Mouse (Mus musculus): ENCODE results near the gene Rps18.

DNA sequence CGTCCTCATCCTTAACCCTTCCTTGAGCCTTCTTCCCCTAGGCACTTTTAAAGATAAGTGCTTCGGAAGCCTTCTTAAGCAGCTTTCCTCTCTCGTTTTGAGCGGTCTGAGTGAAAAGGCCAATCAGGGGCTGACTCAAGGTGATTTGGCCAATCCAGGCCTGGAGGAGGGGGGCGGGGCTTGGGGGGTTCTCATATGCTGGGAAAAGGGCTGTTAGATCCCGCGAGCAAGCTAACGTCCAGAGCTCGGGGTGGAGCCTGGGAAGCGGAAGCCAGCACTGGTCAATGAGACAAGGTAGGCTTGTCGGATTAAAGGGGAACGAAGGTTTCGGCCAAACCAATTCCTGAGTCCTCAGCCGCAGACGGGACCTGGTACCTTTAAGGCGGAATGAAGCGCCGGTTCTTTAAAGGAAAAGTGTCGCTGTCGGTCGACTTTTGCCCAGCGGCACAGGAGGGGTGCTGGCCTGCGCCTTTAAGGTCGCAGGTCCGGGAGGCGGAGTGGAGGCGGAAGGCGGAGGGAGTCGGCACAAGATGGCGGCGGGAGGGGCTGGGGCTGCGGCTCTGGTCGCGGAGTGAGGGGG lies 40.0 kb downstream of the Rps18 start, which contains the start of the genes Tapbp and Zbtb22:
- TF ChIP-seq CTCF (IDR thresholded peaks at IDR 0.05; ENCODE audit: control insufficient read depth, insufficient read depth, insufficient read length): no peak
- TF ChIP-seq MAX (IDR thresholded peaks at IDR 0.05): no peak

Measured in C2C12 (cell line).